Mouse (Mus musculus) lung, postnatal 0 days (tissue): ENCODE measurements around the gene Tbc1d10c. TPM values are rescaled to one million over a fixed set of nuclear protein-coding genes. Genes with fewer than 3 reads are reported as not detected.

Experiments used
- ATAC-seq: fragments of 200-750 bp; cut with Nextera tagmentation; 2 replicates; pipeline ENCODE4 v1.8.0; 2017; ENCODE audit warnings: moderate library complexity
- DNase-seq: peaks from one replicate; pipeline ENCODE4 v3.0.0-alpha.2; 2016; ENCODE audit warnings: low spot score
- H3K27ac ChIP-seq: fragments of 300-500 bp; sonication (generic); 2 replicates; pipeline ENCODE4 v1.5.1; 2014; ENCODE audit warnings: antibody characterized with exemption, mild to moderate bottlenecking, low read length, mixed read lengths
- H3K27me3 ChIP-seq: fragments of 300-500 bp; sonication (generic); replicated peaks from 2 replicates; pipeline ENCODE4 v1.6.1; 2014; ENCODE audit warnings: low read length, mixed read lengths; ENCODE audit not compliant: insufficient read depth
- H3K36me3 ChIP-seq: fragments of 300-500 bp; sonication (generic); 2 replicates; pipeline ENCODE4 v1.6.1; 2014; ENCODE audit warnings: low read length, mixed read lengths; ENCODE audit not compliant: insufficient read depth
- H3K4me1 ChIP-seq: fragments of 300-500 bp; sonication (generic); 2 replicates; pipeline ENCODE4 v1.6.1; 2014; ENCODE audit warnings: antibody characterized with exemption, low read depth, low read length, mixed read lengths; ENCODE audit not compliant: insufficient read depth
- H3K4me2 ChIP-seq: fragments of 300-500 bp; sonication (generic); replicated peaks from 2 replicates; pipeline ENCODE4 v1.6.1; 2014; ENCODE audit warnings: low read depth, mild to moderate bottlenecking, low read length, moderate library complexity, mixed read lengths
- H3K4me3 ChIP-seq: fragments of 300-500 bp; sonication (generic); 2 replicates; pipeline ENCODE4 v1.5.1; 2014; ENCODE audit warnings: low read depth, low read length
- H3K9ac ChIP-seq: fragments of 300-500 bp; sonication (generic); replicated peaks from 2 replicates; pipeline ENCODE4 v1.6.1; 2014; ENCODE audit warnings: low read depth, mild to moderate bottlenecking
- H3K9me3 ChIP-seq: fragments of 300-500 bp; sonication (generic); 2 replicates; pipeline ENCODE4 v1.6.1; 2016; ENCODE audit warnings: low read length, mixed read lengths
- CTCF ChIP-seq: IDR thresholded peaks from 2 replicates; pipeline ENCODE4 v1.5.1; 2016; ENCODE audit warnings: antibody characterized with exemption, mild to moderate bottlenecking
- EP300 ChIP-seq: IDR thresholded peaks from 2 replicates; pipeline ENCODE4 v1.6.1; 2016; ENCODE audit warnings: antibody characterized with exemption, mild to moderate bottlenecking, control low read depth
- WGBS: fragments of 180-500 bp; shearing (Covaris S2); extraction: QIAGEN DNeasy Blood & Tissue Kit; methylation state at CpG from one replicate; pipeline ENCODE4 v1.1.7; 2014; 5-methylcytosine and 5-hydroxymethylcytosine counted together
- polyA plus RNA-seq: library from polyadenylated mRNA; unstranded; fragments of >200 nt; fragmentation: Nextera tagmentation; extraction: Ambion mirVana; gene quantifications from 2 replicates; pipeline ENCODE4 v1.2.1, GENCODE M21; 2015

Gene Tbc1d10c
- polyA plus RNA-seq, 1 experiment from 2014 or later = 4.5 TPM

GRCm38 (mm10) chr19:4189051-4189620 is 1.9 kb downstream of the Tbc1d10c start:
- H3K4me3 ChIP-seq = no peak overlapping the region
- WGBS = 88% methylated on average over 10 of the region's 12 CpGs

GRCm38 (mm10) chr19:4187303-4187702 is 3.8 kb downstream of the Tbc1d10c start:
- TF ChIP-seq EP300 (no peak), CTCF (no peak)
- Histone ChIP-seq H3K4me1 (peaks cover 5% of the 10 kb centered on the region; the same call in 1 of the 2 replicates), H3K4me3 (no peak overlapping the region), H3K4me2 (no peak overlapping the region), H3K36me3 (no peaks in the 10 kb centered on the region), H3K27me3 (no peaks in the 10 kb centered on the region), H3K9ac (no peak overlapping the region), H3K27ac (no peak overlapping the region), H3K9me3 (no peaks in the 10 kb centered on the region)
- no peak for DNase-seq
- ATAC-seq = no peak
- WGBS = 64% methylated on average over 3 of the region's 3 CpGs

More at GRCm38 (mm10) chr19:4189051-4189620, 1.9 kb downstream of the Tbc1d10c start:
- Histone ChIP-seq H3K27me3 (no peaks in the 10 kb centered on the region), H3K27ac (no peak overlapping the region), H3K4me2 (no peak overlapping the region), H3K9ac (no peak overlapping the region), H3K9me3 (no peaks in the 10 kb centered on the region), H3K36me3 (0 out of 2 replicates have a peak, but pooled peaks cover 3% of the 10 kb centered on the region), H3K4me1 (peaks cover 8% of the 10 kb centered on the region; the same call in 1 of the 2 replicates)
- ATAC-seq (no peak), DNase-seq (no peak)
- TF ChIP-seq EP300 (no peak), CTCF (no peak)

- H3K4me3 ChIP-seq = no peak overlapping the region
- H3K36me3 ChIP-seq = no peaks in the 10 kb centered on the region
- ATAC-seq (peak; percentile 46; the same call in 1 of the 2 replicates), DNase-seq (no peak)
- peak overlapping the region; percentile 14; the same call in 1 of the 2 replicates for H3K27ac ChIP-seq
- H3K27me3 ChIP-seq = no peaks in the 10 kb centered on the region
- WGBS = 40% methylated on average over 15 of the region's 15 CpGs
- no peaks in the 10 kb centered on the region for H3K9me3 ChIP-seq
- H3K4me2 ChIP-seq = no peak overlapping the region
- TF ChIP-seq CTCF = no peak
- TF ChIP-seq EP300 = no peak
- H3K4me1 ChIP-seq = no peaks in the 10 kb centered on the region
- no peak overlapping the region for H3K9ac ChIP-seq
These were observed 5.8 kb downstream of the Tbc1d10c start for GRCm38 (mm10) chr19:4184976-4185975.

GRCm38 (mm10) chr19:4183689-4184088 is 7.4 kb downstream of the Tbc1d10c start:
- Histone ChIP-seq H3K9ac (no peak overlapping the region), H3K27me3 (no peaks in the 10 kb centered on the region), H3K4me1 (no peaks in the 10 kb centered on the region), H3K9me3 (no peaks in the 10 kb centered on the region), H3K4me3 (no peak overlapping the region), H3K36me3 (no peaks in the 10 kb centered on the region), H3K4me2 (no peak overlapping the region), H3K27ac (0 out of 2 replicates have a peak overlapping the region, but pooled peaks have one; percentile 11)
- ATAC-seq (no peak), DNase-seq (no peak)
- no peak for TF ChIP-seq EP300
- TF ChIP-seq CTCF = no peak
- 89% methylated on average over 2 of the region's 2 CpGs for WGBS

GRCm38 (mm10) chr19:4181892-4182291 is 9.2 kb downstream of the Tbc1d10c start:
- WGBS = 25% methylated on average over 3 of the region's 3 CpGs
- Histone ChIP-seq H3K4me3 (no peak overlapping the region), H3K9ac (no peak overlapping the region), H3K4me2 (no peak overlapping the region), H3K27me3 (no peaks in the 10 kb centered on the region), H3K4me1 (no peaks in the 10 kb centered on the region), H3K27ac (no peak overlapping the region), H3K9me3 (no peaks in the 10 kb centered on the region), H3K36me3 (no peaks in the 10 kb centered on the region)
- TF ChIP-seq CTCF (no peak), EP300 (no peak)
- peak; percentile 78 for ATAC-seq
- DNase-seq = peak; percentile 81

GRCm38 (mm10) chr19:4180411-4180810 is 10.7 kb downstream of the Tbc1d10c start:
- Histone ChIP-seq H3K27me3 (no peaks in the 10 kb centered on the region), H3K4me1 (0 out of 2 replicates have a peak, but pooled peaks cover 2% of the 10 kb centered on the region), H3K9me3 (no peaks in the 10 kb centered on the region), H3K27ac (no peak overlapping the region), H3K9ac (no peak overlapping the region), H3K4me2 (no peak overlapping the region), H3K36me3 (no peaks in the 10 kb centered on the region), H3K4me3 (no peak overlapping the region)
- 82% methylated on average over 7 of the region's 7 CpGs for WGBS
- no peak for TF ChIP-seq CTCF
- TF ChIP-seq EP300 = no peak
- DNase-seq (no peak), ATAC-seq (no peak)
